Mouse (Mus musculus) stomach, embryonic 15.5 days (tissue): ENCODE measurements around the gene Fam181a. TPM values are rescaled to one million over a fixed set of nuclear protein-coding genes. Genes with fewer than 3 reads are reported as not detected.

ENCODE experiments used
- ATAC-seq: fragments of 200-750 bp; cut with Nextera tagmentation; 2 replicates; pipeline ENCODE4 v1.8.0; 2017; ENCODE audit warnings: low read depth, moderate number of reproducible peaks, moderate TSS enrichment; ENCODE audit not compliant: insufficient read depth, low FRiP score
- H3K27ac ChIP-seq: fragments of 300-500 bp; sonication (generic); 2 replicates; pipeline ENCODE4 v1.5.1; 2015; ENCODE audit warnings: mild to moderate bottlenecking, inconsistent platforms
- H3K27me3 ChIP-seq: fragments of 300-500 bp; sonication (generic); replicated peaks from 2 replicates; pipeline ENCODE4 v1.6.1; 2015; ENCODE audit warnings: inconsistent platforms
- H3K36me3 ChIP-seq: fragments of 300-500 bp; sonication (generic); 2 replicates; pipeline ENCODE4 v1.6.1; 2015; ENCODE audit warnings: inconsistent platforms
- H3K4me1 ChIP-seq: fragments of 300-500 bp; sonication (generic); 2 replicates; pipeline ENCODE4 v1.6.1; 2015; ENCODE audit warnings: inconsistent platforms
- H3K4me2 ChIP-seq: fragments of 300-500 bp; sonication (generic); 2 replicates; pipeline ENCODE4 v1.6.1; 2015; ENCODE audit warnings: mild to moderate bottlenecking, inconsistent platforms
- H3K4me3 ChIP-seq: fragments of 300-500 bp; sonication (generic); replicated peaks from 2 replicates; pipeline ENCODE4 v1.5.1; 2015; ENCODE audit warnings: inconsistent platforms
- H3K9ac ChIP-seq: fragments of 300-500 bp; sonication (generic); 2 replicates; pipeline ENCODE4 v1.6.1; 2015; ENCODE audit warnings: inconsistent platforms
- H3K9me3 ChIP-seq: fragments of 300-500 bp; sonication (generic); 2 replicates; pipeline ENCODE4 v1.6.1; 2016; ENCODE audit warnings: inconsistent platforms
- WGBS: fragments of 180-500 bp; shearing (Covaris S2); methylation state at CpG from one replicate; pipeline ENCODE4 v1.1.7; 2015; 5-methylcytosine and 5-hydroxymethylcytosine counted together
- polyA plus RNA-seq: library from polyadenylated mRNA; unstranded; fragments of >200 nt; fragmentation: Nextera tagmentation; extraction: Ambion mirVana; gene quantifications from 2 replicates; pipeline ENCODE4 v1.2.1, GENCODE M21; 2015

The Fam181a gene
- polyA plus RNA-seq = not detected in 2 replicates

DNA sequence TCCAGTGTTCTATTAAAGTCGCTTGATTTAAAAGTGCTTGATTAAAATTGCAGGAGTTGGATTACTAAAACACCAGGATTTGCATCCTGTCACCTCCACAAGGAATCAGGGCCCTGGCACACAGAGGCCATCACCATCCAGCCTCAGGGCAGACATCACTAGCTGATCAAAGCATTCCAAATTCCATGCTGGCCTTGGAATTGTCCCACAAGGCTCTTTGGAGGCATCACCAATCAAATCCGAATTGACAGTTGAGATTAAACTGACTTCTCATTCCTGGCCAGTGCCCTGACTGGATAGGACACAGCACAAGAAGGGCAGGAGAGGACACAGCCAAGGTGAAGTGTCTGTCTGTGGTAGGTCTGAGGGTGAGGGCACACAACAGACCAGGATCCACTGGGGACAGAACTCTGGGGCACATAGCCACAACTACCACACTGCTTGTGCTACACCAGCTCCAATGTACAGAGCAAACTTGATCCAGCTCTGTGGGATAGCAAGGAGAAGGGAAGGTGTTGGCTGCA lies at the start of gene Fam181a:
Fam181a (plus strand) TSS at position 232 of the 524 bp plus-strand sequence.
- H3K4me3 ChIP-seq = no peak within 1 kb of the TSS
- H3K9me3 ChIP-seq = no peaks in the 10 kb centered on the region
- no peak within 1 kb of the TSS for H3K27ac ChIP-seq
- ATAC-seq = no peak
- WGBS = 75% methylated on average over 2 of the region's 2 CpGs
- H3K27me3 ChIP-seq = peaks cover 21% of the 10 kb centered on the region; the same call in 1 of the 2 replicates
- H3K4me2 ChIP-seq = no peak within 1 kb of the TSS
- no peak within 1 kb of the TSS for H3K9ac ChIP-seq
- H3K4me1 ChIP-seq = 0 out of 2 replicates have a peak, but pooled peaks cover 3% of the 10 kb centered on the region
- H3K36me3 ChIP-seq = no peaks in the 10 kb centered on the region

DNA sequence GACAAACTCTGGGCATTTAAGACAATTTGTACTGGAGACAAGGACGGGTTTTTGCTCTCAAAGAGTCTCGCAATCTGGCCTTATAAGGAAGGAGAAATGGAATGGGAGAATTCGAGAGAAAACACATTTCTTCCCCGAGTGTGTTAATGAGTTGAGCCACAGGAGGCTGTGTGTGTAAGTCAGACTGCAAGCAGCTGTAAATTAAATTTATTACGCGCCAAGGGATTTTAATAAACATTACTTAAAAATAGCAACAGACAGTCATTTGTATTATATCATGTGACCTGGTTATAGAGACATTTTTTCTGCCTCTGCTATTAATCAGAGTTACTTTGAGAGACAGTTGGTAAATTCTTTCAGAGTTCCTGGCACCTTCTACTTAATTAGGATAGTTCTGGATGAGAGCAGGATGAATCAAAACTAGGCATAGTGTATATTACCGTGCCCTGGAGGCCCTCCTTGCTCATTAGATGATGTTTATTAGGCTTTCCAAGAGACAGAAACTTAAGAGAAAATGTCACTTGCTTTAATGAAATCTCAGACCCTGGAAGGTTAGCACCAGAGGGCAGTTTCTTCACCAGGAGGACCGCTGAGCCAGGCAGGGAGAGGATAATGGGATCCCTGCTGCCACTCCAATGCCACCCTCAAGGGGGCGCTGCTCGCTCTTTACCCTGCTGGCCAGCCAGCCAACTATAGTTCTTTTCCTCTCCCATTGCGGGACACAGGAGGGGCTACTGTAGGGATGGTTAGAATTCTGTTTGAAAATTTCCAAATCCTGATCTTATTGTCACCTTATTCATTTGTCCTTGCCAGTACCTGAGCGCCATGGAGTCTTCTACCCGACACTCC lies 48.5 kb upstream of the Fam181a start:
- Histone ChIP-seq H3K4me3 (no peak overlapping the region), H3K9ac (no peak overlapping the region), H3K36me3 (no peaks in the 10 kb centered on the region), H3K27ac (no peak overlapping the region), H3K27me3 (no peaks in the 10 kb centered on the region), H3K4me1 (peaks cover 5% of the 10 kb centered on the region; the same call in 1 of the 2 replicates), H3K4me2 (no peak overlapping the region), H3K9me3 (no peaks in the 10 kb centered on the region)
- 0 out of 2 replicates have a peak, but pooled peaks have one; percentile 35 for ATAC-seq
- 50% methylated on average over 13 of the region's 13 CpGs for WGBS

DNA sequence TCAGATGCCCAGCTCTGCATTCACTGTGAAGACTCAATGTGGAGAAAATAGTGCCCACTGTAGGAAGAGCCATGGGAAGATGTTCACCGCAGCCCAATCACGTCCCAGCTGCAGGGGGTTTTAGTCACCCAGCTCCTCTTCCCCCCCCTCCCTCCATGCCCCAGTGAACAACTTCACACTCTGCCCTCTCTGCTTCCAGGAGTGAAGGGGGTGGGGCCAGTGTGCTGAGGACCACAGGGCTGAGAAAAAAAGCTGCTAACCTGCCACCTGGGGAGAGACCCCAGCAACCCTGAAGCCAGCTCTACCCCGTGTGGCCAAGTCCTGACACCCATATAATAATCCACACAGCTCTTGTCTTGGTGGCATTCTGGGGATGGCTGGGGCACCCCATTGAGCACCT lies 44.2 kb upstream of the Fam181a start:
- Histone ChIP-seq H3K4me3 (no peak overlapping the region), H3K4me1 (peaks cover 5% of the 10 kb centered on the region; the same call in 1 of the 2 replicates), H3K9me3 (no peaks in the 10 kb centered on the region), H3K9ac (no peak overlapping the region), H3K36me3 (no peaks in the 10 kb centered on the region), H3K27ac (no peak overlapping the region), H3K4me2 (no peak overlapping the region), H3K27me3 (no peaks in the 10 kb centered on the region)
- WGBS = 27% methylated on average over 3 of the region's 3 CpGs
- ATAC-seq = no peak

DNA sequence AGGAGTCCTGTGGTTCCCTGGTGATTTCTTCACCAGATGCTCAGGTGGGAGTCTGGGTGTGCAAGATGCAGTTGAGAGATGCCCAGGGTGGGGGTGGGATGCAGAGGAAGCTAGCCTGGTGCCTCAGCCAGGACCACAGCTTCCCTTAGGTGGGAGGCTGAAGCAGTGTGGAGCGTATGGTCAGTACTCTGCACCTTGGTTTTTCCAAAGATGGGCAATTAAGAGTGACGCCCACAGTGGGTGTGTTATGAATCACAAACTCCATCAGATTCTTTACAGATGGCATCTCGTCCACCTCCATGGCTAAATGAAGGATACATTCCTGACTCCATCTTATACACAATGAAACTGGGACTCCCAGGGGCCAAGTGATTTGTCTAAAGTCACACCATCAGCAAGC lies 38.6 kb upstream of the Fam181a start:
- H3K4me3 ChIP-seq = no peak overlapping the region
- H3K9ac ChIP-seq = no peak overlapping the region
- no peaks in the 10 kb centered on the region for H3K4me1 ChIP-seq
- H3K27ac ChIP-seq = no peak overlapping the region
- H3K27me3 ChIP-seq = no peaks in the 10 kb centered on the region
- H3K36me3 ChIP-seq = no peaks in the 10 kb centered on the region
- H3K9me3 ChIP-seq = no peaks in the 10 kb centered on the region
- 80% methylated on average over 3 of the region's 3 CpGs for WGBS
- ATAC-seq = no peak
- H3K4me2 ChIP-seq = no peak overlapping the region

DNA sequence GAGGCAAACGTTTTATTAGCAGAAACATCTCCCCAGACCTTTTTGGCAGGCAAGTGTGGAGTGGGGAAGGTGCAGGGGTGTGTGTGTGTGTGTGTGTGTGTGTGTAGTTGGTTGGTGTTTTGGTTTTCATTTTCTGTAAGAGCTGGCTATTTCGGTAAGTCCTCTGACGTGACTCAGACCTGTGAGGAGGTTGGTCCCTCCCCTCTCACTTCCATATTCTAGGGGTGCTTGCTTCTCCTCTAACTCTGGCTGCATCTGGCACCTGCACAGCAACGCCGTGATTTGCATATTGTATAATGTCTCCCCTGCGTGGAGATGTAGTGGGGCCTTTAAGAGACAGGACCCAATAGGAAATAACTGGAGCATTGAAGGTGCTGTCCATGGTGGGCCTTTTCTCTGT lies 37.7 kb upstream of the Fam181a start:
- Histone ChIP-seq H3K4me1 (no peaks in the 10 kb centered on the region), H3K36me3 (no peaks in the 10 kb centered on the region), H3K27ac (no peak overlapping the region), H3K4me3 (no peak overlapping the region), H3K9ac (no peak overlapping the region), H3K4me2 (no peak overlapping the region), H3K27me3 (no peaks in the 10 kb centered on the region), H3K9me3 (no peaks in the 10 kb centered on the region)
- no peak for ATAC-seq
- WGBS = 58% methylated on average over 6 of the region's 6 CpGs

DNA sequence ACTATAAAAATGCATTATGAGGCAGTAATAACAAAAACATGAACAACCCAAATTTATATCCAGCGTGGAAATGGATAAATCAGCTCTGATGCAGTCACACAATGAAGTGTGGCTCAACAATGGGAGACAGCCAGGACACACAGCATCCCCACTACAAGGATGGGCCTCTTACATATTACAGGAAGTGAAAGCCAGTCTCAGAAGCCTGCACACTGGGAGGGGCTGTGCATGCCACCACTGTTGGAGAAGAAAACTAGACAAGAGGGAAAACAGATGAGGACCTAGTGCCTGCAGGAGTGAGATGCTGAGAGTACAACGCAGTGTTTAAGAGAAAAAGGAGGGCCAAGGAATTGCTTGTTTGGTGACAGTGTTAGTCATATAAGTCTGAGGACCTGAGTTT lies 37.0 kb upstream of the Fam181a start:
- 89% methylated on average over 2 of the region's 2 CpGs for WGBS
- no peak overlapping the region for H3K4me3 ChIP-seq

DNA sequence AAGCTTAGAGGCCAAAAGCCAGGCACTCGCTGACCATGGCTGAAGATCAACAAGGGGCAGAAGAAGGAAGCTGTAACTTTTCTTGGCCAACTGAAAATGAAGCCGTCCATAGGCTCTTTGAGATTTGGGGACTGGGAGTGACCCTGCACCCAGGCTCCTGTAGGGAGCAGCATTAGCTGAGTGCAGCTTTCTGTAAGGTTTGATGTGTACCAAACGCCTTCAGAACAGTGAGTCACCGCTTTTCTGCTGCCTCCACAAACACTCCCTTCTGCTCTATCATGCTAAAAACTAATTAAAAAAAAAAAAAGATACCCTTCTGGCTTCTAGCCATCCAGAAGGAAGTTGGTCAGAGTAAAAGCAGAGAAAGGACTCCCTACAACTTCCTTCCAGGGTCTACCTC lies 34.4 kb upstream of the Fam181a start:
- H3K27ac ChIP-seq = no peak overlapping the region
- H3K9me3 ChIP-seq = no peaks in the 10 kb centered on the region
- no peak overlapping the region for H3K4me3 ChIP-seq
- no peak overlapping the region for H3K9ac ChIP-seq
- H3K27me3 ChIP-seq = no peaks in the 10 kb centered on the region
- WGBS = 41% methylated on average over 4 of the region's 4 CpGs
- no peaks in the 10 kb centered on the region for H3K4me1 ChIP-seq
- no peaks in the 10 kb centered on the region for H3K36me3 ChIP-seq
- H3K4me2 ChIP-seq = no peak overlapping the region
- no peak for ATAC-seq

More for the DNA sequence above, 37.0 kb upstream of the Fam181a start:
- no peaks in the 10 kb centered on the region for H3K4me1 ChIP-seq
- no peak overlapping the region for H3K9ac ChIP-seq
- no peaks in the 10 kb centered on the region for H3K9me3 ChIP-seq
- H3K4me2 ChIP-seq = no peak overlapping the region
- ATAC-seq = no peak
- no peaks in the 10 kb centered on the region for H3K27me3 ChIP-seq
- no peaks in the 10 kb centered on the region for H3K36me3 ChIP-seq
- H3K27ac ChIP-seq = no peak overlapping the region

DNA sequence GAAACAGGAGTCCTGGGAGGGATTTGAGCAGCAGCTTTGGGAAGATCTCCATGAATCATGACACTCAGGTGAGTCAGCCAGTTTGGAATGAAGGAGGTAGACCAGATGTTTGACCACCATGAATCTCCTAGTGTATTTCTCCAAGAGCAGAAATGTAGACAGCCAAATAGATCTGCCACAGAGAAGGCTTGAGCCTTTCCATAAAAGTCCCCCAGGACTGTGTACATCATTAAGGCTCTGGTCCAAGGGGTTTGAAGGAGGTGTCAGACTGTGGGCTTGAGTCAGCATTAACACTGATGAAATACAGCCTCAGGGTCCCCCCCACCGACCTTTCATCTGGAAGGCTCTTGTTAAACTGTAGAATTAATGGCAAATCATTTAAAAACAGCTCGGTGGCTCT lies 29.3 kb upstream of the Fam181a start:
- WGBS = 34% methylated on average over 2 of the region's 2 CpGs
- Histone ChIP-seq H3K4me2 (no peak overlapping the region), H3K36me3 (no peaks in the 10 kb centered on the region), H3K9me3 (no peaks in the 10 kb centered on the region), H3K9ac (no peak overlapping the region), H3K27ac (no peak overlapping the region; the same call in 1 of the 2 replicates), H3K4me1 (no peaks in the 10 kb centered on the region), H3K4me3 (no peak overlapping the region), H3K27me3 (no peaks in the 10 kb centered on the region)
- peak; percentile 38; the same call in 1 of the 2 replicates for ATAC-seq

DNA sequence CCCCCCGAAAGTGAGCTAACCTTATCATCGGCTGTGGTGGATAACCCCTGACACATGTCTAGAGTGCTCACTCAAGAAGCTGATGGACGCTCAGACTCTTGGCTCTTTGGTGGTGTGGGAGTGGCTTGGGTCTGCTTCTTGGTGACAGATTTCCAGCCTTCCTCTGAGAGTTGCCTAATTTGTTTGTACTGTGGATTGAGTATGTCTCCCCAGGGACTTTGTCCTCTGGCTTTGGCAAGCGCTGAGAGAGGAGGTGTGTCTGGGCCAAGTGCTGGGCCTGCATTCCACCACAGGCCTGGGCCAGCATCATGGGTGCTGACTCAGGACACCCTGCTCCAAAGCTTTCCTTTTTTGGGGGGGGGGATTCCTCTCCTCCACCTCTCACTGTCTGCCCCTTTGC lies 28.9 kb upstream of the Fam181a start:
- Histone ChIP-seq H3K27me3 (no peaks in the 10 kb centered on the region), H3K36me3 (no peaks in the 10 kb centered on the region), H3K4me2 (no peak overlapping the region), H3K4me1 (no peaks in the 10 kb centered on the region), H3K4me3 (no peak overlapping the region), H3K9ac (no peak overlapping the region), H3K27ac (no peak overlapping the region; the same call in 1 of the 2 replicates), H3K9me3 (no peaks in the 10 kb centered on the region)
- ATAC-seq = peak; percentile 73
- 25% methylated on average over 4 of the region's 4 CpGs for WGBS

DNA sequence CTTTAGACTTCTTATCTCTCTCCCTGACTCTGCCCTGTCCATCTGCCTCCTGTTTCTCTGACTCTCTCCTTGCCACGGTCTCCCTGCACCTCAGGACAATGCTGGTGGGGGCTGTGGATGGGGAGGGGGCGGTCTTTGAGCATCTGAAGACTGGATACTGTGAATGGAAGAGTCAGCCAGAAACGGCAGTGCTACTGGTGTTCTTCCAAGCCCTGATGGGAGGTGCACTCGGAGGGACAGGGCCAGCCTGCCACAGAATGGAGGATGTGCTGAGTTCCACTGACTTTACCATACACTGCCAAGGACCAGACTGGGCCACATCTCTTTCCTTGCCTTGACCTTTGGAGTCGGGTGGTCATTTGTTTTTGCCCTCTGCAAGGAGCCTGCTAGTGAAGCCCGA lies 27.8 kb upstream of the Fam181a start:
- Histone ChIP-seq H3K4me3 (no peak overlapping the region), H3K4me2 (no peak overlapping the region), H3K27ac (no peak overlapping the region), H3K27me3 (no peaks in the 10 kb centered on the region), H3K36me3 (no peaks in the 10 kb centered on the region), H3K9me3 (no peaks in the 10 kb centered on the region), H3K9ac (no peak overlapping the region), H3K4me1 (no peaks in the 10 kb centered on the region)
- WGBS = 61% methylated on average over 6 of the region's 6 CpGs
- no peak for ATAC-seq

DNA sequence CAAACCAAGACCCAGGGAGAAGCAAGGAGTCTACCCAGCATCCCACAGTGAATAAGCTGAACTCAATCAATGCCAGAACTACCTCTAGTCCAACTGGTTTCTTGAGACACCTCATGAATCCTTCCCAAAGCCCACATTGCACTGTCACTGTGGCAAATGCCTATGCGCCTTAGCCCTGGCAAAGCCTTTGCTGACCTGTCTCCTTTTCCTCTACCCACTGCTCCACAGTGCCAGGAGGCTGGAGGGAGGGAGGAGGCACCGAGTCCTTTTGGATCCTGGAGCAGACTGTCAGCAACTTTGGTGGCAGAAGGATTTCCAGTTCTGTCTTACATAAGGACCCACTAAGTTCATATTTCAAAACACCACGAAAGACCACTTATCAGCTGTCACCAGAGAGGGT lies 27.4 kb upstream of the Fam181a start:
- no peaks in the 10 kb centered on the region for H3K27me3 ChIP-seq
- no peak overlapping the region for H3K27ac ChIP-seq
- H3K9me3 ChIP-seq = no peaks in the 10 kb centered on the region
- 81% methylated on average over 3 of the region's 3 CpGs for WGBS
- H3K4me3 ChIP-seq = no peak overlapping the region
- no peaks in the 10 kb centered on the region for H3K36me3 ChIP-seq
- ATAC-seq = no peak
- no peak overlapping the region for H3K9ac ChIP-seq
- no peak overlapping the region for H3K4me2 ChIP-seq
- no peaks in the 10 kb centered on the region for H3K4me1 ChIP-seq

DNA sequence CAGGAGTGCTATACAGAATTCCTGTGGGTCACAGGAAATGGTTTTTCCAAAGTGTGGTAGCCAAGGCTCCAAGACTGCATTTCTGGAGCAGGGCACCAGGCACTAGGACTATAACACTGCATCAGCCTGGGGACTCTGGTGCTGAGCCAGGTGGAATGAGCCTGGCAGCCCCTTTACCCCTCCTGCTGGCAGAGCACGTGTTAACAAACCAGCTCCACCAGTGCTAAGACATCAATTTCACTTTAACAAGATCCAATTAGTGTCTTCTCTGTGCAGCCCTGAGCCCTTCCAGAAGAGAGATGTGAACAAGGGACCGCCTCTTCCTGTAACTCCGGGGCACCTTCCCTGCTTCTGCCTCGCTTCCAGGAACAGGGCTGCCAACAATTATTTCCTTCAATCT lies 23.5 kb upstream of the Fam181a start:
- Histone ChIP-seq H3K36me3 (no peaks in the 10 kb centered on the region), H3K4me1 (no peaks in the 10 kb centered on the region), H3K9ac (no peak overlapping the region), H3K4me3 (no peak overlapping the region), H3K27me3 (no peaks in the 10 kb centered on the region), H3K9me3 (no peaks in the 10 kb centered on the region), H3K4me2 (no peak overlapping the region), H3K27ac (no peak overlapping the region)
- no peak for ATAC-seq
- WGBS = 62% methylated on average over 4 of the region's 4 CpGs
